Mouse (Mus musculus) adipose tissue, adult 10 weeks (tissue): Measurements from ENCODE around the gene Ss18l1. TPM values are rescaled to one million over a fixed set of nuclear protein-coding genes. Genes with fewer than 3 reads are reported as not detected.

Source experiments
- polyA plus RNA-seq: library from polyadenylated mRNA; stranded (reverse); fragments of 350-450 nt; fragmentation: Illumina TruSeq; extraction: RNeasy Lipid Tissue Mini Kit (QIAGEN cat#74804); gene quantifications from one replicate; pipeline ENCODE4 v1.2.3, GENCODE M21; 2014; ENCODE audit warnings: low read depth, low replicate concordance

Ss18l1 gene
- polyA plus RNA-seq = 39.0 TPM

GRCm38 (mm10) chr2:180042256-180042857 is at the start of gene Ss18l1, which contains the start of gene Psma7:
Ss18l1 (plus strand) TSS chr2:180042509.
Psma7 (minus strand) TSS chr2:180042433.

GRCm38 (mm10) chr2:180024401-180025098 is 17.8 kb upstream of the Ss18l1 start, which contains the start of gene Lsm14b:
Lsm14b (plus strand) TSS chr2:180024987.

GRCm38 (mm10) chr2:180070481-180071453 is 28.5 kb downstream of the Ss18l1 start, which contains the start of gene Mtg2:
Mtg2 (plus strand) TSS chr2:180070588.

GRCm38 (mm10) chr2:180103978-180104658 is 61.8 kb downstream of the Ss18l1 start, which contains the start of gene Hrh3:
Hrh3 (minus strand) TSS chr2:180104488.

GRCm38 (mm10) chr2:180118661-180119438 is 76.5 kb downstream of the Ss18l1 start, which contains the start of gene Osbpl2:
Osbpl2 (plus strand) TSS chr2:180119306.

Other genes with a start within 250 kb of the Ss18l1 start
- 13.1 TPM for gene Taf4, start 65.9 kb upstream of the Ss18l1 start, polyA plus RNA-seq
- gene Lsm14b, start 17.5 kb upstream of the Ss18l1 start, polyA plus RNA-seq = 49.7 TPM
- gene Psma7, start 76 bp upstream of the Ss18l1 start, polyA plus RNA-seq = 304 TPM
- gene Mtg2, start 28.1 kb downstream of the Ss18l1 start, polyA plus RNA-seq = 18.5 TPM
- gene Hrh3, start 62.0 kb downstream of the Ss18l1 start, polyA plus RNA-seq = 1.1 TPM
- gene Osbpl2, start 76.8 kb downstream of the Ss18l1 start, polyA plus RNA-seq = 72.2 TPM
- 99.2 TPM for gene Adrm1, start 129.0 kb downstream of the Ss18l1 start, polyA plus RNA-seq
- 42.4 TPM for gene Lama5, start 183.3 kb downstream of the Ss18l1 start, polyA plus RNA-seq
- 1,482 TPM for gene Rps21, start 214.9 kb downstream of the Ss18l1 start, polyA plus RNA-seq
- gene Cables2, start 231.0 kb downstream of the Ss18l1 start, polyA plus RNA-seq = 24.2 TPM
- 2.6 TPM for gene Rbbp8nl, start 247.4 kb downstream of the Ss18l1 start, polyA plus RNA-seq